Mouse (Mus musculus) gastrocnemius, postnatal 4 days (tissue): Measurements from ENCODE around the gene Orc6. TPM values are rescaled to one million over a fixed set of nuclear protein-coding genes. Genes with fewer than 3 reads are reported as not detected.
A peak's percentile ranks its signal among the peaks of the same experiment; 100 is the strongest.

Experiments
- DNase-seq, 2 experiments: peaks; one replicate each; pipeline ENCODE4 v3.0.0; 2021 to 2022; ENCODE audit warnings: low spot score in 2 of 2, mixed read lengths in 2 of 2
- long read RNA-seq, 2 experiments: library from polyadenylated mRNA; stranded (forward); transcript quantifications; one replicate each; pipeline ENCODE4 v2.0.0; 2021
- total RNA-seq, 2 experiments: library from RNA; stranded (reverse); gene quantifications; 2 replicates each; pipeline ENCODE4 v1.2.3; 2021

The Orc6 gene
- total RNA-seq: 10 to 100 TPM; 25.9 to 26.8 TPM
- long read RNA-seq, experiment 1, transcript Orc6-201 (7 exons, 1,287 nt): major isoform, 18 of 28 reads
- long read RNA-seq, experiment 1, transcript Orc6-202 (6 exons, 1,466 nt): minor isoform, 6 of 28 reads
- long read RNA-seq, experiment 1, partial matches to known transcripts: 3 of 28 reads
- long read RNA-seq, experiment 1, other reads (novel, unspliced or antisense): 1 of 28 reads
- long read RNA-seq, experiment 2, transcript Orc6-202 (6 exons, 1,466 nt): minor isoform, 9 of 26 reads
- long read RNA-seq, experiment 2, transcript Orc6-201 (7 exons, 1,287 nt): major isoform, 13 of 26 reads
- long read RNA-seq, experiment 2, partial matches to known transcripts: 2 of 26 reads
- long read RNA-seq, experiment 2, other reads (novel, unspliced or antisense): 2 of 26 reads

GRCm38 (mm10) chr8:85299434-85300077 lies at the start of gene Orc6, which contains the start of gene Vps35:
Orc6 (plus strand) TSS chr8:85299632.
Vps35 (minus strand) TSS chr8:85299802.
- DNase-seq: peak; percentile 93 to 97

GRCm38 (mm10) chr8:85286846-85287245 lies 12.6 kb upstream of the Orc6 start:
- DNase-seq: no peak

DNA sequence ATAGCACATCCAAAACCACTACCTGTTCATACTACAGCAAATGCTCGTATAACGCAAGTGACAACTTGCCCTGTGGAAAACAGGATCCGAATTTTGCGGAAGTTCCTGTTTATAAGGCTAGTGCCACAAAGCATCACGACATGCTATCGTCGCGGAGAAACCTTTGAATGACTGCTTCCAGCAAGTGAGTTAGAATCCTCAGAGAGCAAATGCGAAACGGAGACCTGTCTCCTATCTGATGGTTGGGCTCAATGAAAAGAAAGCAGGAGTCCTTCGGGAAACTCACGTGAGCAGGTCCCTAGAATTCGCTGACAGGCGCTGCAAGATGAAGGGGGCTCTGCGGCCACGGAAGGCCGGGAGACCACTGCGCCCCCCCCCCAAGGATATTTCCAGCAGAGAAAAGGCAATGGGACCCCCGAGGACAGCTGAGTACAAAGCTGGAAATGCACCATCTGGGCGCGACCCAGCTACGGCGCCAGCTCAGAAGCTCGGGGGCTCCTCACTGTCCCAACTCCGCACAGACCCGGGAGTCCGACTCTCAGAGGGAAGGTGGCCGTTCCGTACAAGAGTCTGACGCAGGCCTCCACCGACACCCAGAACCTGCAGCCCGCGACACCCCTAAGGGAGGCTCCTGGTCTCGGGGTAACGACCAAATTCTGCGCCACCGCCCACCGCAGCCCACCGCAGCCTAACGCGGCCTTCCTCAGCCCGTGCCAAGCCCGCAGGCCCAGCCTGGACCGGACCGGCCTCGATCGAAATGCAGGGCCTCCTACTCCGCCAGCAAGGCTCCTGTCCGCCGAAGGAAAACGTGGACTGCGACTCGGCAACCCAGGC lies 615 bp upstream of the Orc6 start:
- DNase-seq: no peak

DNA sequence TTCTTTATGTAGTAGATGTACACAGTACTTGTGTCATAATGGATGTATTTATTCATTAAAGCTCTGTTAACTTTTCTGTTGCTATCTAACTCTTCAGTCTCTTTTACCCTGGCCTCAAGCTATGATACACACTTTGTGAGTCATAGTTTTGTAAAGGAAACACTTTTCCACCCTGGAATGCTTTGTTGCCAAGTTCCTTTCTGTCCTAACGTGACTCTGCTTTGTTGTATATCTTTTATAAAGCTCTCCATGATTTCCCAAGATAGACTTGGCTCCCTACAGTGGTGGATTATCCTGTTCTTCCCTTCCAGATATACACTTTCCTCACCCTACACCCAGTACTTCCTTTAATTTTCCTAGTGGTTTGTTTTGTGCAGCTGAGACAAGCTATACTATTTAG lies 2.5 kb downstream of the Orc6 start:
- DNase-seq: no peak

DNA sequence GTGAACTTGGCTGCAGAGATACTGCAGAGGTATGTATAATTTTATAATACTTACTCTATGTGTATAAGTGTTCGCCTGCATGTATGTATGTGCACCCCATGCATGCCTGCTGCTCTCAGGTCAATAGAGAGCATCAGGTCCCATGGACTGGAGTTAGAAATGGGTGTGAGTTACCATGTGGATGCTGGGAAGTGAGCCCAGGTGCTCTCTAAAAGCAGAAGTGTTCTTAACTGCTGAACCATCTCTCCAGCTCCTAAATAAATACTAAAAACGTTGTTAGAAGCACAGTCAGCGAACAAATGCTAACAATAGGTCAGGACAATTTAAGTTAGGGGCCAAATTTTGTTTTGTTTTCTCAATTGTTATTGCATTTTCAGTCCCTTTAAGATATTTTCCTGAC lies 3.5 kb downstream of the Orc6 start:
- DNase-seq: no peak

DNA sequence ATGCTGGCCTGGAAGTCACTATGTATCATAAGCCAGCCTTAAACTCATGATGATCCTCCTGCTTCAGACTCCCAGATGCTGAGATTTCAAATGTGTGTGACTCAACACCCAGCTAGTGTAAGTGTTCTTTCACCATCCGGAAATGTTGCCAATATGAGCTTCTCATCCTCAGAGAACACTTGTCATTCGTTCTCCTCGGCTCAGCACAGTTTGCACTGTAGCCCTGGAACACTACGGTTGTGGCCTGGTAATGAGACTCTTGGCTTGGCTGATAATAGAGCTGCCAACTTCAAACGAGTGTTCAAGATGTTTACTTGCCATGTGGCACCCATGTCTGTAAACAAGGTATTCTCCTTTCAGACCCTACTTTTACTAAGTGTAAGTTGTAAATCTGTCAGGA lies 4.1 kb downstream of the Orc6 start:
- DNase-seq: no peak

- DNase-seq: no peak
These were observed 9.1 kb downstream of the Orc6 start for GRCm38 (mm10) chr8:85308564-85308963.

GRCm38 (mm10) chr8:85311743-85312142 lies 12.3 kb downstream of the Orc6 start:
- no peak for DNase-seq

- no peak for DNase-seq
These were observed 13.6 kb downstream of the Orc6 start for GRCm38 (mm10) chr8:85313036-85313435.

- no peak for DNase-seq
These were observed 19.1 kb downstream of the Orc6 start for GRCm38 (mm10) chr8:85318534-85318933.

GRCm38 (mm10) chr8:85321981-85322380 lies 22.5 kb downstream of the Orc6 start:
- DNase-seq: no peak

GRCm38 (mm10) chr8:85323084-85323483 lies 23.7 kb downstream of the Orc6 start:
- no peak for DNase-seq

GRCm38 (mm10) chr8:85327036-85327435 lies 27.6 kb downstream of the Orc6 start:
- DNase-seq: no peak

DNA sequence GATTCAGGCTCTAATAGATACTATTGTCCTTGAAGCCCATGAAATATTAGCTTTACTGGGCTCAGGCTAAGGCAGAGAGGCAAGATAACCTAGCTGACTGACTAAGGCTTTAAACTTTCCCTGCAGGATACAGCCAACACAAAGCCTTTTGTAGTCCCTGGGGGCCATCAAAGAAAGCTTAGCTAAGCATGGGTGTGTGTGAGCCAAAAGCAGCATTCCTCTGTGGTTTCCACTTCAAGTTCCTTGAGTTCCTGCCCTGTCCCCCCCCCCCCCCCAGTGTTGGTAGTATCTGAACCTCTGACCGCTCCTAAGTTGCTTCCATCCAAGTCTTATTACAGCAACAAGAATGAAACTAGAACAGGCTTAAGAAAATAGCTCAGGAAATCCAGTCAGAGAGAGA lies 30.1 kb downstream of the Orc6 start:
- no peak for DNase-seq

DNA sequence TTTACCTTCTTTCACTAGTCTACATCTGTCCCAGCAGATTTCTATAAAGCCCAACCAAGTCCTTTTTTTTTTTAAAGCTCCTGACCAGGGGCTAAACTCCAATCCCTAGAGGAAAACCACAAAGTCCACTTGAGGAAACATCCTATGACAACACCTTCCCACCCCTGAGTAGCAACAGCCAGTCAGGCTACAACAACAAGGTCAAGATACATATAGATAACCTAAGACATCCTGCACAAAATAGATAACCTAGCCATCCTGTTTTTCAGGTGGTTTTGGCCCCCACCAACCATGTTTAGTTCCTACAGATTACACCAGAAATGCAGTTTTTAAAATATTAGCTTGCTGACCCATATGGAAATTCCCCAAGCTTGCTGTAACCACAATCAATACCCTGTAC lies 35.7 kb downstream of the Orc6 start:
- DNase-seq: no peak

GRCm38 (mm10) chr8:85336211-85336933 lies 36.9 kb downstream of the Orc6 start:
- no peak for DNase-seq

DNA sequence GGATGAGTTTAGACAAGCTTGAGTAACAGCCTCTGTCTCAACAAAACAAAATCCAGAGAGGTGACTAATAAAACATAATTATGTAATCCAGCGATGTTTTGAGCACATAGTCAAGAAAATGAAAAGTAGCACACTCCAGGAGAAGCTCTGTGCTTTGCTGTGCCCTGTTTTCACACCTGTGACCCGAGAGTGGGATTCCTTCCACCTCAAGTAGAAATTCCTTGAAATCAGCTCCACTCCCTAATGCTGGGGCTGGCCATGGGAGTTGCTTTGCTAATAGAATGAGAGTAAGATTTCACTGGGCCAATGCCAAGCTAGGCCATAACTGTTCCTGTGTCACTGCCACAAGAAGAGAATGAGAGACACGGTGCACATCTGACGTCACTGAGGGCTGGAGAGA lies 38.2 kb downstream of the Orc6 start:
- no peak for DNase-seq

DNA sequence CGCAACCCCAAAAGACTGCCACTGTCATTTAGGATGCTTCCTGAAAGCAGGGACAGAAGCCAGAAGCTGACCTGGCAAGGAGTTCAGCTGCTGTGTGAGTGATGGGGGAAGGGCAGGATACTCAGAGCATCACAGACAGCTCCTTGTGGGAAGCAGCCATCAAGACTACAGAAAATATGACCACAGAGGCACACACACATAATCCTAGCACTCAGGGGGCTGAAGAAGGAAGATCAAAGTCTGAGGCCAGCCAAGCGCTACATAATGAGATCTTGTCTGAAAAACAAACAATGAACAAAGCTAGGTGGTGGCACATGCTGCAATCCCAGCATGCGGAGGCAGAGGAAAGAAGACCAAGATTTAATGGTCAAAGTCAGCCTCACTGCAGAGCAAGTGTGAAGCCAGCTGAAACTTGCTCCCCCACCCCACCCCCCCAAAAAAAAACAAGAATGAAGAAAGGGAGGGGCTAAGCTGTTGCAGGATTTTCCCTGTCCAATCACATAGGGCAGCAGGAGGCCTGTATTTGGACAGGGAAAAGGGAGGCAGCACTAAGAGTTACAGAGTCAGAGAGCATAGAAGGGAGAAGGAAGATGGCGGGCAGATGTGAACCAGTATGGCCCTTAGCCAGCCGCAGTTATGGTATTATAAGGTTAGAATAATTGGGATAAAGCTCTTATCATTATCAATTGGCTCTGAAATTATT lies 40.6 kb downstream of the Orc6 start:
- DNase-seq: no peak

GRCm38 (mm10) chr8:85353287-85353686 lies 53.9 kb downstream of the Orc6 start:
- DNase-seq: no peak
